Mouse (Mus musculus) limb, embryonic 11.5 days (tissue): ENCODE measurements at regions not wholly inside any gene's neighbourhood (a gene's known extent, or its start where the extent isn't known, plus 50 kb on each side); places are given as distances from the start of the nearest gene placed in this dataset.

ENCODE experiments used
- ATAC-seq: fragments of 200-750 bp; cut with Nextera tagmentation; 2 replicates; pipeline ENCODE4 v1.8.0; 2017; ENCODE audit warnings: low read depth; ENCODE audit not compliant: insufficient number of reproducible peaks, low FRiP score, low TSS enrichment
- DNase-seq: peaks from one replicate; pipeline ENCODE4 v3.0.0-alpha.2; 2015; ENCODE audit warnings: low spot score
- H3K27ac ChIP-seq: fragments of 300-500 bp; sonication (generic); replicated peaks from 2 replicates; pipeline ENCODE4 v1.5.1; 2014; ENCODE audit warnings: low read depth, mild to moderate bottlenecking, low read length
- H3K27me3 ChIP-seq: fragments of 300-500 bp; sonication (generic); 2 replicates; pipeline ENCODE4 v1.6.1; 2014; ENCODE audit warnings: mild to moderate bottlenecking, low read length, mixed read lengths; ENCODE audit not compliant: control insufficient read depth, insufficient read depth
- H3K36me3 ChIP-seq: fragments of 300-500 bp; sonication (generic); 2 replicates; pipeline ENCODE4 v1.6.1; 2014; ENCODE audit warnings: mild to moderate bottlenecking, low read length, moderate library complexity, mixed read lengths; ENCODE audit not compliant: control insufficient read depth, insufficient read depth
- H3K4me1 ChIP-seq: fragments of 300-500 bp; sonication (generic); 2 replicates; pipeline ENCODE4 v1.6.1; 2014; ENCODE audit warnings: low read length, mixed read lengths; ENCODE audit not compliant: control insufficient read depth, insufficient read depth
- H3K4me2 ChIP-seq: fragments of 300-500 bp; sonication (generic); 2 replicates; pipeline ENCODE4 v1.6.1; 2014; ENCODE audit warnings: low read depth, mild to moderate bottlenecking, moderate library complexity; ENCODE audit not compliant: severe bottlenecking
- H3K4me3 ChIP-seq: fragments of 300-500 bp; sonication (generic); 2 replicates; pipeline ENCODE4 v1.5.1; 2014; ENCODE audit warnings: low read depth, low read length
- H3K9ac ChIP-seq: fragments of 300-500 bp; sonication (generic); 2 replicates; pipeline ENCODE4 v1.6.1; 2014; ENCODE audit warnings: mild to moderate bottlenecking, low read length
- H3K9me3 ChIP-seq: fragments of 300-500 bp; sonication (generic); 2 replicates; pipeline ENCODE4 v1.6.1; 2016; ENCODE audit warnings: low read length; ENCODE audit not compliant: control insufficient read depth
- WGBS: fragments of 180-500 bp; shearing (Covaris S2); extraction: QIAGEN DNeasy Blood & Tissue Kit; methylation state at CpG from one replicate; pipeline ENCODE4 v1.1.7; 2014; 5-methylcytosine and 5-hydroxymethylcytosine counted together

DNA sequence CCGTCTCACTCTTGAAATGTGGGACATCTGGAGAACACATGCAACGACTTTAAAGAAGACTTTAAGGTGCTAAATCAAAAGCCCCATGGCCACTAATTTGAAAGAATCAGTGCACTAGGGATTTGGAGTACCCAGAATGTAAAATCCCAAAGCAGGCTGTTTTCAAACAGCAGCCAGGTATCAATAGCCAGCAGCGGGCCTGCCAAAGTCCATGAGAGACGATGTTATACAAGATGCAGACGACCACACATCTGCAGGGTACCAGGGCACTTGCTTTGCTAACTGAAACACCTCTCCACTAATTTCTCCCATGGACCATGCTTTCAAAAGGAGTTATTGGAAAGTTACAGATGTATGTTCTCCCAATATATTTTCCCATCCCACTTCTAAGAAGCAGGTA, 119.9 kb upstream of the Csl start:
- H3K27ac ChIP-seq = no peak overlapping the region
- no peak overlapping the region for H3K9ac ChIP-seq
- H3K27me3 ChIP-seq = no peaks in the 10 kb centered on the region
- DNase-seq (peak; percentile 37), ATAC-seq (0 out of 2 replicates have a peak, but pooled peaks have one; percentile 57)
- H3K4me1 ChIP-seq = no peaks in the 10 kb centered on the region
- 20% methylated on average over 5 of the region's 5 CpGs for WGBS
- no peaks in the 10 kb centered on the region for H3K36me3 ChIP-seq
- no peaks in the 10 kb centered on the region for H3K9me3 ChIP-seq
- no peak overlapping the region for H3K4me3 ChIP-seq
- no peak overlapping the region for H3K4me2 ChIP-seq

DNA sequence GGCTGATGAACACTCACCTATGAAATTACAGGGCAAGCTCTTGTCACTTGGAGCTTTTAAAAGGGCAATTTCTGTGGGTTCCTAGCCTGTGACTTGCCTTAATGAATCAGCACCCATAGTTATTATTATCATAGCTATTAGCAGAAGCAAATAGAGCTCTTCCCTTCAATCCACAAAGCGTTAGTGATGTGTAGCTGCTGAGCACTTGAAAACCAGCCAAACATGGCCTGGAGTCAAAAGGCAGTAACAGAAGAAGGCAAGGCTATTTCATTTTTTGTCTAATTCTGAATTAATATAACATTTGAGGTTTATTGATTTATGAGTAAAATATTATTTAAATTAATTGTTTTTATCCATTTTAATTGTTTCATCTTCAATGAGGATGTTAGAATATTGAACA, 105.3 kb upstream of the Csl start:
- WGBS = 93% methylated on average over 1 of the region's 1 CpGs
- H3K9ac ChIP-seq = no peak overlapping the region

DNA sequence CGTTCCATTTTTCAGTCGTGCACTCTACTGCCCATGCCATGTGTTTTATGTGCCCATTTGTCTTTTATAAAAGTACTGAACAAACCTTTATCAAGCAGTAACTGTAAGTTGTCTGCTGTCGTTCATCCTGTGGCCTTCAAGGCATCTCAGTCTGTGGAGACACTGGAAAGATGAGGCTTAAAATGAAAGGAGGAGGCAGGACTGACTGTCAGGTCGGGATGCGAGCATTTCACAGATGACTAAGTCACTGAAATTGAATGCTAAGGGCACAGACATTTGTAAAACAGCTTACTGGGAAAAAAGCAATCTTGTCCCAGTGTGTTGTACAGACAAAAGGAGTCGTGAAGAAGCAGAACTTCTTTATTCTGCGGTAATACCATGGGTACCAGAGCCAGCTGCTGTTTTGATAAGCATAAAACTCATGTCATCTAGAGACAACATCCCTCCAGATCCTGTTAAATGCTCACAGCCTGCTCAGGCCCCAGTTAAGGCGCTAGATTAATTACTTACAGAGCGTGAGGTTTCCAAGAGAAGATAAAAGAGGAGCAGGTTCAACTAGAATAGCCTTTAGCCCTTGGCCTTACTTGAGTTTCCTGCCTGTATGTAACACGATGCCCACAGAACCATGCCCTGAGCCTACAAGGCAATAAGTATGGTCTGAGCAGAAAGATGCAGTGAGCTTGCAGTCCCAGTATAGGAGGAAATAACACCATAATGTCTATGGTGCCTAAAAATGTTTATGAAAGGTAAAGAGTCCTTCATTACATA, 101.0 kb upstream of the Csl start:
- Histone ChIP-seq H3K27me3 (no peaks in the 10 kb centered on the region), H3K4me3 (no peak overlapping the region), H3K36me3 (no peaks in the 10 kb centered on the region), H3K9me3 (no peaks in the 10 kb centered on the region), H3K4me2 (no peak overlapping the region), H3K27ac (no peak overlapping the region), H3K4me1 (no peaks in the 10 kb centered on the region), H3K9ac (no peak overlapping the region)
- no peak for ATAC-seq
- DNase-seq = no peak
- 51% methylated on average over 10 of the region's 10 CpGs for WGBS

More for the DNA sequence above, 105.3 kb upstream of the Csl start:
- Histone ChIP-seq H3K4me1 (no peaks in the 10 kb centered on the region), H3K27me3 (no peaks in the 10 kb centered on the region), H3K4me3 (no peak overlapping the region), H3K4me2 (no peak overlapping the region), H3K36me3 (no peaks in the 10 kb centered on the region), H3K27ac (no peak overlapping the region), H3K9me3 (no peaks in the 10 kb centered on the region)
- DNase-seq = no peak
- no peak for ATAC-seq

DNA sequence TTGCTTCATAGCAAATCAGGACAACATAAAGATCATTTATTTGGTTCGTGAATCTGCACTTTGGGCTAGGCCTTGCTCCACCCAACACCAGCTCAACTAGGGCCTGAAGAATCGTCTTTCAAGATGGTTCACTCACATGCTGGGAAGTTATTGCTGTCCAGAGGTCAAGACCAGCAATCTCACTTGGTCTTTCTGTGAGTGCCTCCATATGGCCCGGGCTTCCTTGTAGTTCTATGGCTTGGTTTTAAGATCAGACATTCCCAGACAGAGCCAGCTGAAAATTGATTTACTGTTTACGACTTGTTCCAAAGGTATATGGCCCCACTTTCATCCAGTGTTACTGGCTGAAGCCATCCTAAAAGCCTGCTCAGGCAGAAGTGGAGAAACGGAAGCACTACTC, 84.7 kb upstream of the Csl start:
- no peaks in the 10 kb centered on the region for H3K9me3 ChIP-seq
- peaks cover 2% of the 10 kb centered on the region; the same call in 1 of the 2 replicates for H3K4me1 ChIP-seq
- no peak for DNase-seq
- no peak overlapping the region for H3K27ac ChIP-seq
- no peak overlapping the region for H3K4me2 ChIP-seq
- no peaks in the 10 kb centered on the region for H3K27me3 ChIP-seq
- no peak for ATAC-seq
- no peaks in the 10 kb centered on the region for H3K36me3 ChIP-seq
- no peak overlapping the region for H3K4me3 ChIP-seq
- WGBS = 29% methylated on average over 5 of the region's 5 CpGs
- H3K9ac ChIP-seq = no peak overlapping the region

DNA sequence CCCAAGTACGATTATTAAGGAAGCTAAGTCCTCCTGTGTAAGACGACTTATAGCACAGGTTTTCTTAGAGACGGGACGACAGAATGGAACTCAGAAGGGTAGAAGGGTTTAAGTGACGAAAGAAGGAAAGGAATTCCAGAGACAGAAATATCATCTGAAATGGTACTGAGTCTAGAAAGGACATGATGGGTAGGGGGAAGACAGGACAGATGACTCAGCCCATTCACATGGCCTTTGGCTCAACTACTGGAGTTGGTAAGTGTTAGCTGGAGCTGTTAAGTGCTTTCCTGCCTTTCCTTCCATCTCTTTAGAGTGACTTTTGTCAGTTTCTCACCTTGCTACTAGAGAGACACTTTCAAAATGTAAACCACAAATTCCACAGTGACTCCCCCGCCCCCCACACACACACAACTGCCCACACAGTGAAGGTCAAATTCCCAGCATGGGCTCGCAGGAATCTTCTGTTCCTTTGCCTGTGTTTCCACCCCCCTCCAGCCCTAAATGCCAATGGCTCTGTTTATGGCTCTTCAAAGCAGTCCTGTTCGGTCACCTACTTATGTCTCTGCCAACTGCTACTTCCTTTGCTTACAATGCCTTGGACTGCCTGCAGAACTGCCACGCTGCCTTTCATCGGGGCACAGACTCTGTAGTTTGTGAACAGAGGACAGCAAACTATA, 81.8 kb upstream of the Csl start:
- Histone ChIP-seq H3K36me3 (no peaks in the 10 kb centered on the region), H3K27me3 (no peaks in the 10 kb centered on the region), H3K9ac (no peak overlapping the region), H3K4me1 (peaks cover 5% of the 10 kb centered on the region; the same call in 1 of the 2 replicates), H3K9me3 (no peaks in the 10 kb centered on the region), H3K4me3 (no peak overlapping the region), H3K27ac (no peak overlapping the region), H3K4me2 (no peak overlapping the region)
- WGBS = 58% methylated on average over 10 of the region's 10 CpGs
- DNase-seq (no peak), ATAC-seq (no peak)

DNA sequence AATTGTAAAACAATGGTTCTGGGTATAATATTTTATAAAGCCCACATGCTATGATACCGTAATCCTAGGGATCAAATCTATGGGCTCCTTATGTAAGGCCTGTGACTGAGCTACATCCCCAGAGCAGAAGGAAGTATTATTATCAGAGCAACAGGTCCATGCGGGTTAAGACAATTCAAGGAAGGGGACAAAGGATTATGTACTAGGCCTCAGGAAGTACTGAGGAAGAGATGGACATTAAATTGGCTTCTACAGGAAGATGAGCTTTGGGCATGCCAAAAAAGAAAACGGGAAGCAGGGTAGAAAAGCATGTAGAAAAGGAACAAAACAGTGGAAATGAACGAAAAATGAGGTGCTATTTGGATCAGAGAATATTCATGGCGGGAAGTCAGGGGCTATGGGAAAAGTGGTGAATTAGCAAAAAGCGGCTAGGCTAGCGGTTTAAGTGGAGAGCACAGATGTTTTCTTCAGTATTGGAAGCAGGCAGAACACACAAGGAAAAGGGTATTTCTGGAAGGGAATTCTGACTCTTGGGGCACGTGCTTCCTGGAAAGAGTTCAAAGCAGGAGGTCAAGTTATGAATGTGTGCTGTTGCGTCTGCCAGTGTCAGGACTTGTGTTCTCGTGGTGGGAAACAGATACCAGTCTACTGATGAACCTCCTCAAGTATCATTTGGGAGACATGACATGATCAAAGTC, 80.9 kb upstream of the Csl start:
- 85% methylated on average over 10 of the region's 10 CpGs for WGBS
- Histone ChIP-seq H3K27ac (no peak overlapping the region), H3K9me3 (no peaks in the 10 kb centered on the region), H3K36me3 (no peaks in the 10 kb centered on the region), H3K4me2 (no peak overlapping the region), H3K27me3 (no peaks in the 10 kb centered on the region), H3K9ac (no peak overlapping the region), H3K4me1 (peaks cover 5% of the 10 kb centered on the region; the same call in 1 of the 2 replicates), H3K4me3 (no peak overlapping the region)
- ATAC-seq = no peak
- no peak for DNase-seq

DNA sequence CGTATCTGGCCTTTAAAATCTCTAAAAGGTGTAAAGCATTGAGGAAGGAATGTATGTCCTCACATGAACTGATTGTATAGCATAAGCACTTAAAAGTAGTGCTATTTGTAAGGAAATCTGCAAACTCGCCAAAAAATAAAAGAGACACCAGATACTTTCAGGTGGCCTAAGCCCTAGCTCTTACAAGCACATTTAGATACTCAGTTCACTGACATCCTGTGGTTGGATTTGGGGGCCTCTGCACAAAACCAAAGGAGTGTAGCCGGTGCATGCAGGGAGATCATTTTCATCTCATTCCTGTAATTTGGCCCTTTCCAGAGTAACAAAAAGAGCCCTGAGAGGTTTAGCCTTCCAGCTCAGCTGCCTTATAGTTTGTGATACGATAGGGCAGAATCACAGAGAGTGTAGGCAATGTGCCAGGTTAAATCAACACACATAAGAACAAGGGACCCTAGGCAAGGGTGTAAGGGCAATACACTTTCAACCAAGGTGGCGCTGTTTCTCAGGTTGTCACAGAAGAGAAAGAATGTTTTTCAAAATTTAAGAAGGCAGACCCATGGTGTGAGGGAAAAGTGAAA, 77.5 kb upstream of the Csl start:
- Histone ChIP-seq H3K9ac (no peak overlapping the region), H3K27ac (no peak overlapping the region), H3K9me3 (no peaks in the 10 kb centered on the region), H3K27me3 (no peaks in the 10 kb centered on the region), H3K4me1 (peaks cover 5% of the 10 kb centered on the region; the same call in 1 of the 2 replicates), H3K4me2 (no peak overlapping the region), H3K4me3 (no peak overlapping the region), H3K36me3 (no peaks in the 10 kb centered on the region)
- ATAC-seq (no peak), DNase-seq (no peak)
- 87% methylated on average over 5 of the region's 5 CpGs for WGBS

DNA sequence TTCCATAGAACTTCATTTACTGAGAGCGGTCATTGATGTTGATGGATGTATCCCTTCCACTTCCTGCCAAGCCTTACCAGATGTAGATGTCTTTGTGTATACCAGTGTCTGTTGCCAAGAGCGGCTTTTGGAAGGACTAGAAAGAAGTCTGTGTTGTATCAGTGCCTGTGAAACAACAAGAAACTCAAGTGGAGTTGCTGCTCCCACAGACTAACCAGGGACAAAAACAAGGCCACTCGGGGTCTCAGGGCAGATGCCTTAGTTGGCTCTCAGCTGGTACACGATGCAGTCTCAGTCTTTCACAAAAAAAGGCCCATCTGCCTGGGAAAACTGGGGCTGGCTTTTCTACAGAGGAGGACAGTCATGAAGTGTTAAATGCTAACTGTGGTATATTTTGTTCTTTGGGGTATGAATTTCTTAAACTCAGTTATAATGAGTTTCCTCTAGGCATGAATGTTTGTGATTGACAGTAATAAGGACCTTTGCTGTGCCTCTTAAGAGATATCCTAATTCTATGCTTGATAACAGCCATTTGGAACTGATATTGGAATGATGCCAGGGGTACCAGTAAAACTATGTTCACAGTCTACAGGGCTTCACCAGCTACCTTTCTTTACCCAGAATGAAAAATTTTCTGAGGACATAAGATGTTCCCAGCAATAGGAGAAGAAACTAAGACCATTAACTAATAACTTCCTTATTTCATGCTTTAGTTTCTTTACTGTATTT, 75.6 kb upstream of the Csl start:
- H3K4me3 ChIP-seq = no peak overlapping the region
- H3K36me3 ChIP-seq = no peaks in the 10 kb centered on the region
- ATAC-seq = no peak
- H3K4me1 ChIP-seq = 0 out of 2 replicates have a peak, but pooled peaks cover 3% of the 10 kb centered on the region
- DNase-seq = no peak
- H3K27me3 ChIP-seq = no peaks in the 10 kb centered on the region
- WGBS = 84% methylated on average over 4 of the region's 4 CpGs
- H3K4me2 ChIP-seq = no peak overlapping the region
- H3K9me3 ChIP-seq = no peaks in the 10 kb centered on the region
- H3K9ac ChIP-seq = no peak overlapping the region
- H3K27ac ChIP-seq = no peak overlapping the region
